Mouse (Mus musculus) small intestine, adult 2 months (tissue): Measurements from ENCODE around the gene Coro1c.

Experiments
- CTCF ChIP-seq: fragments of 200-500 bp; IDR thresholded peaks from 2 replicates; pipeline ENCODE4 v1.5.1; 2012; ENCODE audit warnings: low read depth, mild to moderate bottlenecking, control low read depth, inconsistent platforms, low read length, moderate library complexity, mixed read lengths; ENCODE audit not compliant: insufficient replicate concordance, insufficient read length; ENCODE audit errors: extremely low read depth
- POLR2A ChIP-seq: fragments of 200-500 bp; IDR thresholded peaks from 2 replicates; pipeline ENCODE4 v1.6.1; 2012; ENCODE audit warnings: low read depth, mild to moderate bottlenecking, control low read depth, inconsistent platforms, low read length, moderate library complexity

GRCm38 (mm10) chr5:113924608-113925007 is 16.1 kb upstream of the Coro1c start:
- TF ChIP-seq POLR2A (no peak), CTCF (no peak)
